Mouse (Mus musculus) stomach, postnatal 0 days (tissue): ENCODE data around the gene Zmat5. TPM values are rescaled to one million over a fixed set of nuclear protein-coding genes. Genes with fewer than 3 reads are reported as not detected.

Source experiments
- ATAC-seq: fragments of 200-750 bp; cut with Nextera tagmentation; 2 replicates; pipeline ENCODE4 v1.8.0; 2017; ENCODE audit not compliant: low FRiP score, low TSS enrichment
- DNase-seq: peaks from one replicate; pipeline ENCODE4 v3.0.0-alpha.2; 2016; ENCODE audit warnings: low spot score
- H3K27ac ChIP-seq: fragments of 300-500 bp; sonication (generic); replicated peaks from 2 replicates; pipeline ENCODE4 v1.5.1; 2014; ENCODE audit warnings: mild to moderate bottlenecking, control low read depth
- H3K27me3 ChIP-seq: fragments of 300-500 bp; sonication (generic); 2 replicates; pipeline ENCODE4 v1.6.1; 2014; ENCODE audit warnings: low read length; ENCODE audit not compliant: control insufficient read depth, insufficient read depth
- H3K36me3 ChIP-seq: fragments of 300-500 bp; sonication (generic); 2 replicates; pipeline ENCODE4 v1.6.1; 2014; ENCODE audit warnings: low read length, mixed read lengths; ENCODE audit not compliant: control insufficient read depth, insufficient read depth
- H3K4me1 ChIP-seq: fragments of 300-500 bp; sonication (generic); replicated peaks from 2 replicates; pipeline ENCODE4 v1.6.1; 2014; ENCODE audit warnings: antibody characterized with exemption; ENCODE audit not compliant: control insufficient read depth, insufficient read depth
- H3K4me2 ChIP-seq: fragments of 300-500 bp; sonication (generic); replicated peaks from 2 replicates; pipeline ENCODE4 v1.6.1; 2014; ENCODE audit warnings: low read depth, mild to moderate bottlenecking, control low read depth, moderate library complexity
- H3K4me3 ChIP-seq: fragments of 300-500 bp; sonication (generic); 2 replicates; pipeline ENCODE4 v1.5.1; 2014; ENCODE audit warnings: low read depth, low read length, control low read depth
- H3K9ac ChIP-seq: fragments of 300-500 bp; sonication (generic); 2 replicates; pipeline ENCODE4 v1.6.1; 2014; ENCODE audit warnings: mild to moderate bottlenecking, low read length, control low read depth, mixed read lengths
- H3K9me3 ChIP-seq: fragments of 300-500 bp; sonication (generic); 2 replicates; pipeline ENCODE4 v1.6.1; 2016; ENCODE audit warnings: low read length; ENCODE audit not compliant: control insufficient read depth
- CTCF ChIP-seq: IDR thresholded peaks from 2 replicates; pipeline ENCODE4 v1.5.1; 2016; ENCODE audit warnings: antibody characterized with exemption, low read depth, mild to moderate bottlenecking, moderate library complexity
- EP300 ChIP-seq: optimal IDR thresholded peaks from 2 replicates; pipeline ENCODE3; 2016; ENCODE audit warnings: antibody characterized with exemption
- whole genome bisulfite sequencing: fragments of 180-500 bp; shearing (Covaris S2); extraction: QIAGEN DNeasy Blood & Tissue Kit; methylation state at CpG from one replicate; pipeline ENCODE4 v1.1.7; 2014; 5-methylcytosine and 5-hydroxymethylcytosine counted together
- polyA plus RNA-seq: library from polyadenylated mRNA; unstranded; fragments of >200 nt; fragmentation: Nextera tagmentation; extraction: Ambion mirVana; gene quantifications from 2 replicates; pipeline ENCODE4 v1.2.1, GENCODE M21; 2015

Zmat5 gene
- polyA plus RNA-seq, 1 experiment from 2014 or later = 57.4 TPM

DNA sequence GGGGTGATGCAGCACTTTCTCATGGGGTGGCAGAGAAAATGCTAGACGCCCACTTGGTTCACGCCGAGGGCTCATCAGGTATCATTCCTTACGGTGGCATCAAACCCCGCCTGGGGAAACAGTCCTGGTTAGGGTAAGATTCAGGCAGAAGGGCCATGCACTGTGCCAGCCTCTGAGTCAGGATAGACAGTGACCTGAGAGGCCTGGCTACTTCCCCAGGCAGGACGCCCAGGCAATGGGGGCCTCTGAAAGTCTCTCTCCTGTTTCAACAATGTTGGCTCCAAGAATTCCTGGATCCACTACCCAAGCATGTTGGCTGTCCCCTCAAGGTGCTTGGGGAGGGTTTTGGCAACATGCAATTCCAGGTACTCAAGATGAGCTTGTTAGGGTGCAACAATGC is 65.4 kb downstream of the Zmat5 start:
- no peak overlapping the region for H3K9ac ChIP-seq
- H3K4me1 ChIP-seq = no peaks in the 10 kb centered on the region
- H3K4me2 ChIP-seq = no peak overlapping the region
- no peak for TF ChIP-seq CTCF
- TF ChIP-seq EP300 = no peak
- no peaks in the 10 kb centered on the region for H3K27me3 ChIP-seq
- 89% methylated on average over 6 of the region's 6 CpGs for WGBS
- no peak for DNase-seq
- H3K4me3 ChIP-seq = no peak overlapping the region
- ATAC-seq = no peak
- H3K36me3 ChIP-seq = no peaks in the 10 kb centered on the region
- no peaks in the 10 kb centered on the region for H3K9me3 ChIP-seq
- H3K27ac ChIP-seq = no peak overlapping the region

DNA sequence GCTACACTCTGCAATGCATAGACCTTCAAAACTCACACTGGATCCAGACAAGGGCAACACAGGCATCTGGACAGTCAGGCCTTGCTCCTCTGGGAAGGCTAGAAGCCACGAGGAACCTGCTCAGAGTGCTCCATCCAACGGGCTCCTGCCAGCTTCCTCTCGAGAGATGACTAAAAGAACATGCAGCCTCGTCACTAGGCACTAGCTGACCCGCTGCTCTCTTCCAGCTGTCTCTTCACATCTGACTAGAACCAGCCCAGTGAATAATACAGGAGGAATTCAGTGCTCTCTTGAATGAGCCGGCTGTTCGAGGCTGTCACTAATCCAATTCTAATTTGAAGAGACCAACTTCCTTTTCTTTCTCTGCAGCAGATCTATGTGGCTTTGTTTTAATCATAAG is 67.3 kb downstream of the Zmat5 start:
- no peak overlapping the region for H3K27ac ChIP-seq
- H3K9ac ChIP-seq = no peak overlapping the region
- ATAC-seq = no peak
- H3K36me3 ChIP-seq = 0 out of 2 replicates have a peak, but pooled peaks cover 4% of the 10 kb centered on the region
- WGBS = 76% methylated on average over 7 of the region's 7 CpGs
- no peaks in the 10 kb centered on the region for H3K9me3 ChIP-seq
- DNase-seq = no peak
- no peak overlapping the region for H3K4me2 ChIP-seq
- no peak overlapping the region for H3K4me3 ChIP-seq
- TF ChIP-seq EP300 = no peak
- TF ChIP-seq CTCF = no peak
- H3K27me3 ChIP-seq = no peaks in the 10 kb centered on the region
- no peaks in the 10 kb centered on the region for H3K4me1 ChIP-seq

DNA sequence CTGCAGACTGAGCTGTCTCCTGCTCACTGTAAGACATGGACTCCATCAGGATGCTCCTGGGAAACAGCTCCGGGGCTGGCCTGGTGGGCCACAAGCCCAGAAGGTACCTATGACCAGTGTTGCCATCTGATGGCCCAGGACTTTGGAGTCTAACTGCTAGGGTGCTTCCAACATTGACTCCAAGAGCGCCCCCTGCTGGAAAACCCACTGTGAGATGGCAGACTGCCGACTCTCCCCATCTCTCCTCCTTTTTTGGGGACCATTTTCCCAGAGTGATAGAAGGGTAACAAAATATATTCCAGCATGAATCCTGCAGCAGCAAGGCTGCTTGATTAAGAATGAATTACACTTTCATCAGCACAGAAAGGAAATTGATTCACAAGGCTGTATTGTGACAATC is 68.4 kb downstream of the Zmat5 start:
- Histone ChIP-seq H3K9ac (no peak overlapping the region), H3K27ac (no peak overlapping the region), H3K27me3 (no peaks in the 10 kb centered on the region), H3K4me3 (no peak overlapping the region), H3K36me3 (0 out of 2 replicates have a peak, but pooled peaks cover 4% of the 10 kb centered on the region), H3K4me1 (no peaks in the 10 kb centered on the region), H3K9me3 (no peaks in the 10 kb centered on the region), H3K4me2 (no peak overlapping the region)
- TF ChIP-seq CTCF (peak; percentile 74), EP300 (no peak)
- WGBS = 35% methylated on average over 3 of the region's 3 CpGs
- ATAC-seq (no peak), DNase-seq (peak; percentile 76)

DNA sequence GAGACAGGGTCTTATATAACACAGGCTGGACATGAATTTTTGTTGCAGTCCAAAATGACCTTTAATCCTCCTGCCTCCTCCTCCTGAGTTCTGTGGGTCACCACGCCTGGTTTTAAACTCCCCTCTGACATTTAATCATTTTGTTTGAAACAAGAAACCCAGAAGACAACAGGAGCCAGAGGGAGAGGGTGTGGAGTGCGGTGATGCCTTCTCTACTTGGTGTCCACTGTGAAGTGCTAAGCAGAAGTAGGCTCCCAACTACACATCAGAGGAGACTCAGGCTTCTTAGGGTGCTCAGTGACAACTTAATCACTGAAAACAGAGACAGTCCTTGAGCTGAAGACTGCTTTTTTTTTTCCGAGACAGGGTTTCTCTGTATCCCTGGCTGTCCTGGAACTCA is 76.4 kb downstream of the Zmat5 start:
- DNase-seq (no peak), ATAC-seq (no peak)
- Histone ChIP-seq H3K4me1 (no peaks in the 10 kb centered on the region), H3K36me3 (peaks cover 16% of the 10 kb centered on the region), H3K9me3 (no peaks in the 10 kb centered on the region), H3K27me3 (no peaks in the 10 kb centered on the region), H3K27ac (no peak overlapping the region), H3K4me2 (no peak overlapping the region), H3K9ac (no peak overlapping the region), H3K4me3 (no peak overlapping the region)
- TF ChIP-seq CTCF (no peak), EP300 (no peak)
- 77% methylated on average over 3 of the region's 3 CpGs for WGBS

DNA sequence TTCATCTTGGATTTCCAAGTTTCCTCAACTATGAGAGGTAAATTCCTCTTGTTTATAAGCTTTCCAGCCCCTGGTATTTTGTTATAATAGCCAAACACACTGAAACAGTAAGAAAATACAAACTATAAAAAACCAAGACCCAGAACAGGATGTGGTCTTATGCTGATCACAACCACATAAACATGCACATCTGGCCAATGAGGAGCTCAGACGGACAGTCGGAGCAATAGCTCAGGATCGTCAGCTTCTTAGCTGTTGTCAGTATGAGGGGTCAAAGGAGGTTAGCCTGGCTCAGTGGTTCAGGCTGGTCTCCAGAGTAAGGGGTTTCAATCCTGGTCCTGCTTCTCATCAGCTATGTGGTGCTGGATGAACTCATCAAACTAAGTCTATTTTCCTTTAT is 78.6 kb downstream of the Zmat5 start:
- Histone ChIP-seq H3K4me3 (no peak overlapping the region), H3K27ac (no peak overlapping the region), H3K4me2 (no peak overlapping the region), H3K9ac (no peak overlapping the region), H3K27me3 (no peaks in the 10 kb centered on the region), H3K9me3 (no peaks in the 10 kb centered on the region), H3K4me1 (no peaks in the 10 kb centered on the region), H3K36me3 (peaks cover 25% of the 10 kb centered on the region)
- DNase-seq (no peak), ATAC-seq (no peak)
- WGBS = 83% methylated on average over 3 of the region's 3 CpGs
- TF ChIP-seq CTCF (no peak), EP300 (no peak)

DNA sequence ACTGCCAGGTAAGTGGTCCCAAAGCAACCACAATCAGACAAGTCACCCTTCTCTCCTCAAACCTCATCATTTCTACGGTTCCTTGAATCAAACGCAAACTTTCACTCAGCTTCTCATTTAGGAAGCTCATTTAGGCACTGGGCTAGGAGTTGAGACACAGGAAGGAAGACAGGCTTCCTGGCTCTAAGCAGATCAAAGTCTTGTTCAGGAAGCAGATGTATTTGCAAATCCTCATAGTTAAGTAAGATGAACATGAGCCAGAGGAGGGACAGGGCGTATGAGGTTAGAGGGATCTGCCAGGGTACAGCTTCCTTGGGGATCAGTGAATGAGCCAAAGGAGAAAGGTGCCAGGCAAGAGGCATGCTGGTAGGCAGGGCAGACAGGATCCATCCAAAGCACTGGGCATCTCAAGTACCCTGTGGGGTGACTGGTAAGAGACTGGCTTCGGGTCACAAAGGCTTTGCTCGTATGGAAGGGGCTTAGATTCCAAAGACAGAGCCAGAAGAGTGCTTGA is 80.2 kb downstream of the Zmat5 start:
- Histone ChIP-seq H3K4me1 (no peaks in the 10 kb centered on the region), H3K27me3 (no peaks in the 10 kb centered on the region), H3K27ac (no peak overlapping the region), H3K9me3 (no peaks in the 10 kb centered on the region), H3K9ac (no peak overlapping the region), H3K4me2 (no peak overlapping the region), H3K36me3 (peaks cover 30% of the 10 kb centered on the region), H3K4me3 (no peak overlapping the region)
- TF ChIP-seq EP300 (no peak), CTCF (no peak)
- WGBS = 78% methylated on average over 5 of the region's 5 CpGs
- DNase-seq = no peak
- ATAC-seq = no peak

Other genes with a start within 250 kb of the Zmat5 start
- 11.7 and 13.4 TPM in 2 replicates for gene Mtmr3, start 109.8 kb upstream of the Zmat5 start, polyA plus RNA-seq
- not detected in 2 replicates for gene Gm11032, start 84.6 kb upstream of the Zmat5 start, polyA plus RNA-seq
- 20.2 and 21.4 TPM in 2 replicates for gene Ascc2, start 66.9 kb upstream of the Zmat5 start, polyA plus RNA-seq
- gene Uqcr10, start 336 bp upstream of the Zmat5 start, polyA plus RNA-seq = 1,477 and 1,517 TPM in 2 replicates
- gene Cabp7, start 42.1 kb downstream of the Zmat5 start, polyA plus RNA-seq = 0.12 and 0.13 TPM in 2 replicates
- 18.2 and 18.7 TPM in 2 replicates for gene Nf2, start 144.9 kb downstream of the Zmat5 start, polyA plus RNA-seq
- 28.2 and 29.7 TPM in 2 replicates for gene Nipsnap1, start 169.3 kb downstream of the Zmat5 start, polyA plus RNA-seq
- gene Thoc5, start 190.6 kb downstream of the Zmat5 start, polyA plus RNA-seq = 18.3 and 21.0 TPM in 2 replicates
- 0.25 TPM in 2 replicates for gene Nefh, start 243.4 kb downstream of the Zmat5 start, polyA plus RNA-seq